Mouse (Mus musculus) MEL (cell line): ENCODE measurements around the gene Mta3. TPM values are rescaled to one million over a fixed set of nuclear protein-coding genes. Genes with fewer than 3 reads are reported as not detected.

Experiments
- DNase-seq: peaks from one replicate; pipeline ENCODE4 v3.0.0; 2011; ENCODE audit warnings: low read depth, low spot score
- H3K27ac ChIP-seq: 2 replicates; pipeline ENCODE4 v1.5.1; 2012; ENCODE audit warnings: low read depth, mild to moderate bottlenecking, control low read depth, low read length, moderate library complexity; ENCODE audit not compliant: control insufficient read depth
- H3K27me3 ChIP-seq, 2 experiments: fragments of 150-350 bp in 1 of 2; sonication (generic) in 1 of 2; 2 replicates each; pipeline ENCODE4 v1.6.1; 2012; ENCODE audit warnings: low read length in 2 of 2, mild to moderate bottlenecking in 2 of 2, improper control_type of control experiment in 1 of 2, moderate library complexity in 1 of 2; ENCODE audit not compliant: insufficient read depth in 2 of 2, control insufficient read depth in 1 of 2
- H3K36me3 ChIP-seq, 2 experiments: 2 replicates each; pipeline ENCODE4 v1.6.1; 2012 to 2014; ENCODE audit warnings: low read length in 2 of 2, improper control_type of control experiment in 1 of 2, inconsistent platforms in 1 of 2, mild to moderate bottlenecking in 1 of 2; ENCODE audit not compliant: insufficient read depth in 2 of 2, control insufficient read depth in 1 of 2
- H3K4me1 ChIP-seq, 2 experiments: fragments of 150-350 bp in 1 of 2; sonication (generic) in 1 of 2; 2 replicates each; pipeline ENCODE4 v1.6.1; 2012; ENCODE audit warnings: low read length in 2 of 2, improper control_type of control experiment in 1 of 2, mild to moderate bottlenecking in 1 of 2; ENCODE audit not compliant: insufficient read depth in 2 of 2, control insufficient read depth in 1 of 2
- H3K4me3 ChIP-seq, 2 experiments: fragments of 150-350 bp in 1 of 2; sonication (generic) in 1 of 2; 2 replicates each; pipeline ENCODE4 v1.5.1; 2012; ENCODE audit warnings: low read depth in 2 of 2, low read length in 2 of 2, mild to moderate bottlenecking in 2 of 2, moderate library complexity in 2 of 2, control low read depth in 1 of 2, improper control_type of control experiment in 1 of 2; ENCODE audit not compliant: control insufficient read depth in 1 of 2, insufficient read depth in 1 of 2
- H3K79me2 ChIP-seq: 2 replicates; pipeline ENCODE4 v1.6.1; 2012; ENCODE audit warnings: mild to moderate bottlenecking, low read length, moderate library complexity; ENCODE audit not compliant: control insufficient read depth, poor library complexity, insufficient read depth
- H3K9ac ChIP-seq: 2 replicates; pipeline ENCODE4 v1.6.1; 2012; ENCODE audit warnings: low read depth, mild to moderate bottlenecking, control low read depth, low read length, moderate library complexity; ENCODE audit not compliant: control insufficient read depth, poor library complexity, severe bottlenecking
- H3K9me3 ChIP-seq: fragments of 150-350 bp; sonication (generic); replicated peaks from 2 replicates; pipeline ENCODE4 v1.6.1; 2012; ENCODE audit warnings: mild to moderate bottlenecking, low read length, improper control_type of control experiment, moderate library complexity; ENCODE audit not compliant: insufficient read depth
- BHLHE40 ChIP-seq: IDR thresholded peaks from 2 replicates; pipeline ENCODE4 v1.6.1; 2012; ENCODE audit warnings: low read depth, mild to moderate bottlenecking, inconsistent platforms, low read length, improper control_type of control experiment, borderline replicate concordance
- CHD1 ChIP-seq: IDR thresholded peaks from 2 replicates; pipeline ENCODE4 v1.6.1; 2012; ENCODE audit warnings: low read depth, mild to moderate bottlenecking, inconsistent platforms, low read length, improper control_type of control experiment
- CHD2 ChIP-seq: IDR thresholded peaks from 2 replicates; pipeline ENCODE4 v1.6.1; 2011; ENCODE audit warnings: low read length, improper control_type of control experiment
- E2F4 ChIP-seq: IDR thresholded peaks from 2 replicates; pipeline ENCODE4 v1.6.1; 2011; ENCODE audit warnings: low read depth, low read length, improper control_type of control experiment, borderline replicate concordance
- EP300 ChIP-seq, 2 experiments: IDR thresholded peaks; 2 replicates each; pipeline ENCODE4 v1.6.1; 2011; ENCODE audit warnings: improper control_type of control experiment in 2 of 2, low read length in 2 of 2, low read depth in 1 of 2, mild to moderate bottlenecking in 1 of 2
- GABPA ChIP-seq: IDR thresholded peaks from 2 replicates; pipeline ENCODE4 v1.6.1; 2012; ENCODE audit warnings: low read depth, mild to moderate bottlenecking, inconsistent platforms, low read length, improper control_type of control experiment, moderate library complexity
- GATA1 ChIP-seq: IDR thresholded peaks from 2 replicates; pipeline ENCODE4 v1.6.1; 2011; ENCODE audit warnings: low read depth, low read length, improper control_type of control experiment
- HCFC1 ChIP-seq: IDR thresholded peaks from 2 replicates; pipeline ENCODE4 v1.6.1; 2012; ENCODE audit warnings: low read depth, mild to moderate bottlenecking, inconsistent platforms, low read length, improper control_type of control experiment, moderate library complexity
- JUND ChIP-seq: IDR thresholded peaks from 2 replicates; pipeline ENCODE4 v1.6.1; 2011; ENCODE audit warnings: low read depth, mild to moderate bottlenecking, improper control_type of control experiment, low read length
- KAT2A ChIP-seq: conservative IDR thresholded peaks from 2 replicates; pipeline ENCODE4 v1.6.1; 2012; ENCODE audit warnings: low read depth, low read length, improper control_type of control experiment, inconsistent platforms
- MAX ChIP-seq: IDR thresholded peaks from 2 replicates; pipeline ENCODE4 v1.6.1; 2011; ENCODE audit warnings: low read length, improper control_type of control experiment
- MAZ ChIP-seq: IDR thresholded peaks from 2 replicates; pipeline ENCODE4 v1.6.1; 2012; ENCODE audit warnings: low read depth, mild to moderate bottlenecking, inconsistent platforms, low read length, improper control_type of control experiment
- POLR2AphosphoS2 ChIP-seq: IDR thresholded peaks from 2 replicates; pipeline ENCODE4 v1.6.1; 2011; ENCODE audit warnings: low read length, improper control_type of control experiment
- RAD21 ChIP-seq: IDR thresholded peaks from 2 replicates; pipeline ENCODE4 v1.6.1; 2011; ENCODE audit warnings: mild to moderate bottlenecking, low read depth, low read length, improper control_type of control experiment
- SMC3 ChIP-seq: IDR thresholded peaks from 2 replicates; pipeline ENCODE4 v1.6.1; 2011; ENCODE audit warnings: low read depth, low read length, improper control_type of control experiment
- USF1 ChIP-seq: IDR thresholded peaks from 2 replicates; pipeline ENCODE4 v1.6.1; 2014; ENCODE audit warnings: low read depth, mild to moderate bottlenecking, inconsistent platforms, low read length, improper control_type of control experiment, moderate library complexity
- ZKSCAN1 ChIP-seq: IDR thresholded peaks from 2 replicates; pipeline ENCODE4 v1.6.1; 2012; ENCODE audit warnings: low read depth, mild to moderate bottlenecking, inconsistent platforms, low read length, improper control_type of control experiment, moderate library complexity
- ZMIZ1 ChIP-seq: IDR thresholded peaks from 2 replicates; pipeline ENCODE4 v1.6.1; 2012; ENCODE audit warnings: low read depth, mild to moderate bottlenecking, inconsistent platforms, low read length, improper control_type of control experiment, moderate library complexity
- polyA plus RNA-seq, 2 experiments: library from polyadenylated mRNA; stranded (reverse) in 1 of 2; unstranded in 1 of 2; fragments of >175 nt in 1 of 2; fragments of >200 nt in 1 of 2; gene quantifications; 2 replicates each; pipeline versions ENCODE4 v1.2.1 to v1.2.4; 2012; ENCODE audit warnings: low replicate concordance in 2 of 2, low read depth in 1 of 2; ENCODE audit not compliant: insufficient read length in 2 of 2, insufficient read depth in 1 of 2, missing spikeins in 1 of 2
- total RNA-seq: library from RNA; depleted of rRNA; stranded (reverse); fragments of 300-350 nt; gene quantifications from 2 replicates; pipeline ENCODE4 v1.2.3, GENCODE M21; 2012

The Mta3 gene
- total and polyA plus RNA-seq, 3 experiments = 28.8 to 58.2 TPM; not detected in 1

- 0 out of 4 replicates have a peak, but pooled peaks cover 0 to 5% of the 10 kb centered on the region in 2 experiments for H3K4me1 ChIP-seq
- no peaks in the 10 kb centered on the region for H3K27me3 ChIP-seq
- no peaks in the 10 kb centered on the region for H3K79me2 ChIP-seq
- H3K9ac ChIP-seq = no peak overlapping the region
- no peak overlapping the region for H3K4me3 ChIP-seq
- H3K9me3 ChIP-seq = no peaks in the 10 kb centered on the region
- H3K27ac ChIP-seq = no peak overlapping the region
- TF ChIP-seq USF1 (no peak), HCFC1 (no peak), CHD2 (no peak), POLR2AphosphoS2 (no peak), CHD1 (no peak), ZMIZ1 (no peak), ZKSCAN1 (no peak)
- H3K36me3 ChIP-seq = peaks cover 0 to 2% of the 10 kb centered on the region in 2 experiments; a peak in 1 of 4 replicates
- no peak for DNase-seq
Observed at GRCm38 (mm10) chr17:83841011-83841410, 135.0 kb downstream of the Mta3 start.

- Histone ChIP-seq H3K9ac (no peak overlapping the region), H3K4me3 (no peak overlapping the region), H3K79me2 (no peaks in the 10 kb centered on the region), H3K36me3 (peaks cover 0 to 11% of the 10 kb centered on the region in 2 experiments; a peak in 2 of 4 replicates), H3K4me1 (peaks cover 9 to 23% of the 10 kb centered on the region in 2 experiments), H3K27me3 (no peaks in the 10 kb centered on the region), H3K9me3 (no peaks in the 10 kb centered on the region), H3K27ac (no peak overlapping the region)
- no peak for TF ChIP-seq GATA1
- TF ChIP-seq CHD1 = no peak
- TF ChIP-seq MAX = no peak
- no peak for TF ChIP-seq GABPA
- TF ChIP-seq E2F4 = no peak
- no peak for TF ChIP-seq SMC3
- no peak for DNase-seq
Observed at GRCm38 (mm10) chr17:83843780-83844179, 137.8 kb downstream of the Mta3 start.

GRCm38 (mm10) chr17:83845538-83845937 lies 139.6 kb downstream of the Mta3 start:
- H3K9me3 ChIP-seq = no peaks in the 10 kb centered on the region
- no peak overlapping the region for H3K9ac ChIP-seq
- no peaks in the 10 kb centered on the region for H3K27me3 ChIP-seq
- DNase-seq = no peak
- peaks cover 0 to 12% of the 10 kb centered on the region in 2 experiments; a peak in 2 of 4 replicates for H3K36me3 ChIP-seq
- no peaks in the 10 kb centered on the region for H3K79me2 ChIP-seq
- peaks cover 10 to 29% of the 10 kb centered on the region in 2 experiments for H3K4me1 ChIP-seq
- no peak overlapping the region for H3K27ac ChIP-seq
- H3K4me3 ChIP-seq = no peak overlapping the region
- TF ChIP-seq HCFC1 (no peak), EP300 (IDR thresholded peaks at IDR 0.05; ENCODE audit: low read depth in 1 of 2, low read length in 2 of 2) (no peak), E2F4 (no peak), BHLHE40 (no peak), GABPA (no peak), KAT2A (no peak), GATA1 (no peak), RAD21 (no peak), MAZ (no peak), CHD2 (no peak), ZKSCAN1 (no peak), JUND (no peak), CHD1 (no peak)
